Mouse (Mus musculus): ENCODE data around the gene Dusp23. TPM values are rescaled to one million over a fixed set of nuclear protein-coding genes. Genes with fewer than 3 reads are reported as not detected.

Dusp23 gene
- polyA plus RNA-seq (2012; rRNA removed): 31.9 and 32.7 TPM in 2 replicates

GRCm38 (mm10) chr1:172632451-172633326 lies at the start of gene Dusp23:
Gene Dusp23 (minus strand): TSS chr1:172632962.

GRCm38 (mm10) chr1:172602326-172602725 lies 30.4 kb downstream of the Dusp23 start, which contains the start of gene Fcrl6:
Gene Fcrl6 (minus strand): TSS chr1:172602551.

GRCm38 (mm10) chr1:172590385-172590784 lies 42.4 kb downstream of the Dusp23 start, which contains the start of gene Slamf8:
Gene Slamf8 (minus strand): TSS chr1:172590568.

Other genes with a start within 250 kb of the Dusp23 start
- gene Slamf9, start 157.6 kb downstream of the Dusp23 start, polyA plus RNA-seq (2012; rRNA removed): 1.8 and 2.3 TPM in 2 replicates
- 165 and 216 TPM in 2 replicates for gene Igsf9, start 151.2 kb downstream of the Dusp23 start, polyA plus RNA-seq (2012; rRNA removed)
- gene Tagln2, start 132.9 kb downstream of the Dusp23 start, polyA plus RNA-seq (2012; rRNA removed): 382 and 458 TPM in 2 replicates
- gene Cfap45, start 112.2 kb downstream of the Dusp23 start, polyA plus RNA-seq (2012; rRNA removed): 0.52 and 1.3 TPM in 2 replicates
- gene Vsig8, start 77.0 kb downstream of the Dusp23 start, polyA plus RNA-seq (2012; rRNA removed): 3.4 and 3.9 TPM in 2 replicates
- gene Slamf8, start 42.4 kb downstream of the Dusp23 start, polyA plus RNA-seq (2012; rRNA removed): 1.4 and 2.6 TPM in 2 replicates
- not detected in 2 replicates for gene Fcrl6, start 30.4 kb downstream of the Dusp23 start, polyA plus RNA-seq (2012; rRNA removed)
- gene Crp, start 65.1 kb upstream of the Dusp23 start, polyA plus RNA-seq (2012; rRNA removed): not detected in 2 replicates